Mouse (Mus musculus) embryonic fibroblast, embryonic 13.5 days (primary cell): ENCODE data around the gene Gfod2. TPM values are rescaled to one million over a fixed set of nuclear protein-coding genes. Genes with fewer than 3 reads are reported as not detected.
A peak's percentile ranks its signal among the peaks of the same experiment; 100 is the strongest.

Experiments used
- H3K27ac ChIP-seq: 2 replicates; pipeline ENCODE4 v1.5.1; 2012; ENCODE audit warnings: low read length, control low read depth, inconsistent platforms; ENCODE audit not compliant: insufficient read depth
- H3K4me1 ChIP-seq: 2 replicates; pipeline ENCODE4 v1.6.1; 2011; ENCODE audit warnings: low read length; ENCODE audit not compliant: control insufficient read depth, insufficient read depth
- H3K4me3 ChIP-seq: 2 replicates; pipeline ENCODE4 v1.5.1; 2011; ENCODE audit warnings: mild to moderate bottlenecking, control low read depth, low read length; ENCODE audit not compliant: insufficient read depth
- CTCF ChIP-seq: IDR thresholded peaks from 2 replicates; pipeline ENCODE4 v1.5.1; 2011; ENCODE audit warnings: mild to moderate bottlenecking, control low read depth, low read length, moderate library complexity, borderline replicate concordance; ENCODE audit not compliant: insufficient read depth
- POLR2A ChIP-seq: IDR thresholded peaks from 2 replicates; pipeline ENCODE4 v1.6.1; 2011; ENCODE audit warnings: low read depth, mild to moderate bottlenecking, control low read depth, low read length, moderate library complexity
- polyA plus RNA-seq: library from polyadenylated mRNA; stranded (reverse); fragments of >200 nt; gene quantifications from 2 replicates; pipeline ENCODE4 v1.2.4, GENCODE M21; 2011; ENCODE audit warnings: low read depth; ENCODE audit not compliant: missing spikeins, insufficient read length

Gene Gfod2
- polyA plus RNA-seq, result 4.7 and 5.6 TPM in 2 replicates

DNA sequence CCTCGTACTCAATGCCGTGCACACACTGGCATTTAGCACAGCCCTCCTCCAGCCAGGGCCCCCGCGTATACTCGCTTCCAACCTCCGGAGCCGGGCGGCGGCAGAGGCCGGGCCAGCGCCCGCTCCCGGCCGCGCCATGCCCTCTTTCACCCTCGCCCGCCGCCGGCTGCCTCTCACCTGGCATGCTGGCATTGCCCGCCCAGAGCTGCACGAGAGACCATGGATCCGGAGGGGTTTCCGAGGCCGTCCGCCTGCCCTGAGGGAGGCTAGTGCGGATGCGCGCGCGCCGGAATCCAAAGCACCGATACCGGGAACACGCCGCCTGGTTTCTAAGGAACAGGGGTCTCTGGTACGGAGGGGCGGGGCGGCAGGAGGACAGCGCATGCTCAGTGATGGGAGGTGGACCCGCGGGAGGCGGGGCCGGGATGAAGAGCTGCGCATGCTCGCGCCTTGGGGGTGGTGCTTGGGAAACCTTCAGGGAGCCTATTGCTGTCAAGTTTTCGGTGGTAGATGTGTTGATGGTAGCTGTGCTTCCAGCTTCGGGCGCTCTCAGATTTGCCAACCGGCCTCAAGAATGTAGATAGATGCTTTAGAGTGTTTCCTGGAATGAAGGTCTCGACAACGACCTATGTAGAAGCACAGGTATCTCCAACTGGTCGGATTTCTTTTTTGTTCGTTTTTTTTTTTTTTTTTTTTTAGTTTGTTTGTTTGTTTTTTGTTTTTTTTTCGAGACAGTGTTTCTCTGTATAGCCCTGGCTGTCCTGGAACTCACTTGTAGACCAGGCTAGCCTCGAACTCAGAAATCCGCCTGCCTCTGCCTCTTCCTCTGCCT, at the start of gene Gfod2:
Gfod2 (minus strand) TSS at position 388 of the 832 bp plus-strand sequence.
- Histone ChIP-seq H3K4me1 (no peaks in the 10 kb centered on the region), H3K27ac (no peak within 1 kb of the TSS), H3K4me3 (peak within 1 kb of the TSS; percentile 82)
- TF ChIP-seq POLR2A (peak; percentile 84), CTCF (no peak)

DNA sequence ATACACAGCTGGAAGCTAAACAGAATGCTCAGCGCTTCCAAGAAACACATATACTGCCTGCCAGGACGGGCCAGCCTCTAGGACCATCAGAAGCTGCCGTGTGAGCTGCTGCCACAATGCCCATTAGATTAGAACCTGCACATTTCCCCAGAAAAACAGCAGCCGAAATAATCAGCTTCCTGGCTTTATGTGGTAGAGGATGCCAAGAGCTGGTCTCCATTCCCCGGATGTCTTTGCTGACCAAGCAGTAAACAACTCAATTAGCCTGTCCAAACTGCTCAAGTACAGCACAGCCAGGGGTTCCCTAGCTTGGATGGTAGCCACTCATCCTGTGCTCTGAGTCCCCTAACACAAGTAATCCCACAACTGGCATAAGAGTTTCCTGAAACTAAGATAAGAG, 49.3 kb upstream of the Gfod2 start:
- TF ChIP-seq CTCF (no peak), POLR2A (no peak)
- Histone ChIP-seq H3K4me3 (no peak overlapping the region), H3K27ac (no peak overlapping the region), H3K4me1 (peaks cover 5% of the 10 kb centered on the region; the same call in 1 of the 2 replicates)

DNA sequence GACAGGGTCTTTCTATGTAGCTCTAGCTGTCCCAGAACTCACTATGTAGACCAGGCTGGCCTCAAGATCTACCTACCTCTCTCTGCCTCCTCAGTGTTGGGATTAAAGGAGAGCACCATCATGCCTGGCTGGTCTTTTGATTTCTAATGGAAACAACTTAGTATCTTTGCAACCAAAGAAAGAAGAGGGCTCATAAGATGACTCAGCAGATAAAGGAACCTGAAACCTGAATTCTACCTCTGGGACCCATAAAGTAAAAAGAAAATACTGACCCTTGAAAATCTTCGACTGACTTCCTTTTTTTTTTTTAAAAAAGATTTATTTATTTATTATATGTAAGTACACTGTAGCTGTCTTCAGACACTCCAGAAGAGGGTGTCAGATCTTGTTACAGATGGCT, 47.5 kb upstream of the Gfod2 start:
- H3K4me1 ChIP-seq, result peaks cover 5% of the 10 kb centered on the region; the same call in 1 of the 2 replicates
- no peak overlapping the region for H3K27ac ChIP-seq
- no peak overlapping the region for H3K4me3 ChIP-seq
- TF ChIP-seq POLR2A, result no peak
- TF ChIP-seq CTCF, result no peak

DNA sequence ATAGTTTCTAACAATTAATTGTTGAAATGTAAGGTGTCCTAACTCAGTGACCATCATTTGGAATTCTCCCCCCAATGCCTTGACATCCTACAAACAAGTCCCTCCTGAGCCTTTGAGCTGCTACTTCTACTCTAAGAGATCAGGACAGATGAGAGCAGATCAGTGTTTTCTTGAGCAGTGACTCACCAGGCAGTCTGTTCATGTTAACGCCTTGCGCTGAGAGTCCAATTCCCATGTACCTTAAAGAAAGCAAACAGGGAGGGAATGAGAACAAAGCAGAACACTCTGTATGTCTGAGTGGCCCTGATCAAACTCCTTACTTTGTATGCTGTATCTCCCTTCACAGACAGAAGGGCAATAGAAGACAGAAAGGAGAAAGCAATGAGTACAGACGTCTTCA, 46.9 kb upstream of the Gfod2 start:
- Histone ChIP-seq H3K4me3 (no peak overlapping the region), H3K4me1 (peaks cover 5% of the 10 kb centered on the region; the same call in 1 of the 2 replicates), H3K27ac (no peak overlapping the region; the same call in 1 of the 2 replicates)
- TF ChIP-seq CTCF, result no peak
- TF ChIP-seq POLR2A, result no peak

DNA sequence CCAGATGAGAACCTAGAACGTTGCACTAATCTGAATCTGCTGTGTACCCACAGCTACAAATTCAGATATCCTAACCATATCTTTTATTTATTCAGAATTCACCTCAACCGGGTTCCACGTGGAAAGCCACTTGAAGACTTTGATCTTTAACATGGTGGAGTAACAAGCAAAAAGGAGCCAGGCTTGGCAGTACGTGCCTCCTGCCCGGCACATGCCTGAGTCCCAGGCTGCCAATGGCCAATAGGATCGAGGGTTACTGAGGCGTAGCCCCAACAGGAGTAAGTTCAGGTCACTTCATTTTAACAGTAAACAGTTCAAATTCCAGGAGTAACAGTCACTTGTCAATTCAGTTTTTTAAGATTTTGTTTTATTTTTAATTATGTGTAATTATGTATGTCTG, 46.3 kb upstream of the Gfod2 start:
- H3K4me1 ChIP-seq, result peaks cover 5% of the 10 kb centered on the region; the same call in 1 of the 2 replicates
- H3K27ac ChIP-seq, result no peak overlapping the region
- no peak overlapping the region for H3K4me3 ChIP-seq
- TF ChIP-seq CTCF (no peak), POLR2A (no peak)

DNA sequence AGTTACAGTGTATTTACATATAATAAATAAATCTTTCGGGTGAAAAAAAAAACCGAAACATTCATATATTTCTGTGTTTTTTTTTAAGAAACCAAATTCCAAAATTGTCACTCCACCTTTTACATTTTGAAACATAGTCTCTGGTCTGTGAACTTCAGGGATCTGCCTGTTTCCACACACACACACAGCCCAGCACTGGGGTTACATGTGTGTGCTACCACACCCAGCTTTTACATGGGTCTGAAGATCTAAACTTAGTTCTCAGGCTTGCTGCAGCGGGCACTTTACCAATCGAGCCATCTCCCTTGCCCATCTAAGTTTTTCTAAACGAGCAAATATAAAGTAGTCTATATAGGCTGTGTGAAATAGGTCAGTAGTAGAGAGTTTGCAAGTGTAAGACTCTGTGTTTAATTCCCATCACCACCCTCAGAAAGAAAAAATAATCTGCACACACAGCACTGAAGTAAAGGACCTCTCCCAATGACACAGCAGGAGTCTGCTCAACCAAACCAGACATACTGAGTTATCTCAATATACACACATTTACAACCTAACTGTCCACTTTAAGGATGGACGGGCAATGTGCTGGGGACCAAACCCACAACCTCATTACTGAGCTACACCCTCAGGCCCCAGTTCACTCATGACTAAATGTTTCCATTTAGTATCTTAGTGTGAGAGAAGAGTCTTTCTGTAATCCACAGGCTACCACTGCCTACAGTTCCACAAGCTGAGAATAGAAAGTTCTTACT, 42.9 kb upstream of the Gfod2 start:
- TF ChIP-seq CTCF, result no peak
- no peak for TF ChIP-seq POLR2A

DNA sequence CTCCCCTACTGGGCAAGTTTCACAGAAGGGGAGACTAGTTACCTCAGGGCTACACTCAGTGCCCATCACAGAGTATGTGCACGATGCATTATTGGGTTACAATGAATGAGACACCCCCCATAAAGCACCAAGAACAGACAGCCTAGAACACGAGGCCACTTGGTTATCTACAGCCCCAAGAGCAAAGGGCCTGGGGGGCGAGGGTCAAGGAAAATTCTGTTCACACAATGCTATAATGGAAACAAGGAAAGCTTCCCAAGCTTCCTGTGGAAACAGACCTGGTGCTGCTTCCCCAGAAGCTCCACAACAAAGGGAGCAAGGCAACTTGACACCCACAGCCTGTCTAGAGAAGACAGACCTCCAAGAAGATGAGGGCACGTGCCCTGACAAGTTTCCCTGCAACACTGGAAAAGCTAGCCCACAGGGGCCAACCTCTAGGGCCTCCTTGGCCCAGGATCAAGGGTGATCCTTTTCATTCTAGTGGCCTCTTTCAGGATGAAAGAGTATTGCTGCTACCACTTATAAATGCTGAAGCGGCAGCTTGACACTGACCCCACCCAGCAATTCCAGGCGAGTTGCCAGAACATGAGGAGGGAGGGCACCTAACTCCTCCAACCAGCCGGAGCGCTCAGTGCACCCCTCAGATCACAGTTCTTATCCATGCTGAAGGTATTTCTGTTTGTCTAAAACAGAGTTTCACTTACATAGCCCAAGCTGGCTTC, 40.8 kb upstream of the Gfod2 start:
- H3K4me3 ChIP-seq, result no peak overlapping the region
- H3K27ac ChIP-seq, result peak overlapping the region; percentile 11; the same call in 1 of the 2 replicates

More for the DNA sequence above, 42.9 kb upstream of the Gfod2 start:
- Histone ChIP-seq H3K4me3 (no peak overlapping the region), H3K27ac (no peak overlapping the region), H3K4me1 (peaks cover 6% of the 10 kb centered on the region)

DNA sequence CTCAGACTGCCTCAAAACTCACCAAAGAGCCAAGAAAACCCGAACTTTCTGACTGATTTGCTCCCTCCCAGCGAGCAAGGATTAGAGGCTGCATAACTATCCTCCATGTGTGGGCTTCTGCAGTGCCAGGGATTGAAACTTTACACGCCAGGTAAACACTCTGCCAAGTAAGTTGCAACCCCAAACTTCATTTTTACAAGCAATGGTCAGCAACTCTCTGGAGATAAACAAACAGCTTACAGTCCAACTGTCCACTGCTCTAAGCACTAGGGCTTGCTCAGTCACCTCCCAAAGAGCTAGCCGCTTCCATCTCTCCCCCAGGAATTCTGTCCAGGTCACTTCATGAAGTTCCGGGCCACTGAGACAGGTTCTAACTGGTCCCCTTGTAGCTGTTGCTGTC, 39.9 kb upstream of the Gfod2 start:
- H3K4me1 ChIP-seq, result peaks cover 10% of the 10 kb centered on the region; the same call in 1 of the 2 replicates
- no peak for TF ChIP-seq POLR2A
- no peak overlapping the region for H3K4me3 ChIP-seq
- H3K27ac ChIP-seq, result no peak overlapping the region

More for the DNA sequence above, 40.8 kb upstream of the Gfod2 start:
- H3K4me1 ChIP-seq, result peaks cover 9% of the 10 kb centered on the region; the same call in 1 of the 2 replicates
- no peak for TF ChIP-seq CTCF
- no peak for TF ChIP-seq POLR2A

DNA sequence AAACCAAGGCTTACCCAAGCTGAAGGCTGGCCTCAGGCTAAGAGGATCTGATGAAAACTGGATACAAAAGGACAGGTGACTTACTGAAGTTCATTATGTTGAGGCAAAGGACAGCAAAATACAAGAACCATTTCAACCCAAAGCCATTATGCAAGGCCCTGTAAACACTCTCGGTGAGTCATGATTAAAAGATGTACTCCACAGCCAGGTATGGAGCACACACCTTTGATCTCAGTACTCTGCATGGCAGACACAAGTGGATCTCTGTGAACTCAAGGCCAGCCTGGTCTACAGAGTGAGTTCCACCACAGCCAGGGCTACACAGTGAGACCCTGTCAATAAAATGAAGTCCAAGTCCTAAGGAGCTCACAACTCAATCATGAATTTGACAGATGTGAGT, 37.3 kb upstream of the Gfod2 start:
- TF ChIP-seq CTCF, result no peak
- Histone ChIP-seq H3K27ac (no peak overlapping the region), H3K4me3 (no peak overlapping the region), H3K4me1 (peaks cover 10% of the 10 kb centered on the region; the same call in 1 of the 2 replicates)
